Mouse (Mus musculus): ENCODE data around the gene Cabs1. TPM values are rescaled to one million over a fixed set of nuclear protein-coding genes. Genes with fewer than 3 reads are reported as not detected.

The Cabs1 gene
- total RNA-seq (2014; rRNA removed), result not detected in 2 replicates
- polyA plus RNA-seq (2012; rRNA removed), result not detected in 2 replicates

DNA sequence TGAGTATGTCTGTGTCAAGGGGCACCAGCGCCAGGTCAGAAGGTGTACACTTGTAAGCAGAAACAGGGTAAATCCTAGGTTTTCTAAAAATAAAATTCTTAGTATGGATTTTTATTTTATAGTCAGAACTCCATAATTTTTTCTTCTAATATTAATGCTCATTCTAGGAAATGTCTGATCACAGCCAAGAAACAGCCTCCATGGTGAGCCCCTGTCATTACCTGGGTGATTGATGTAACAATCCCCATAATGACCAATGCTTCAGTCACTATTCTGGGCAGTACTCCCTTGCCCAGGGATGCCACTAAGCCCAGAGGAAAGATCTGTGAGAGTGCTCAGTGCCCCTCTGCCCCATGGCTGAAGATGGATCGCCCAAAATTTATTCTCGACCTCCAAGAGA is at the start of gene Cabs1:
Gene Cabs1 (plus strand): TSS at position 301 of the 400 bp plus-strand sequence.
- Histone ChIP-seq H3K9ac (ENCODE audit: low read depth, low read length) (no peak within 1 kb of the TSS), H3K79me2 (ENCODE audit: control insufficient read depth, insufficient read depth, low read length) (no peaks in the 10 kb centered on the region), H3K36me3 (ENCODE audit: control insufficient read depth, insufficient read depth, low read length) (no peaks in the 10 kb centered on the region), H3K4me3 (ENCODE audit: insufficient read depth, low read depth, low read length) (no peak within 1 kb of the TSS), H3K4me1 (ENCODE audit: control insufficient read depth, insufficient read depth, low read length) (no peaks in the 10 kb centered on the region), H3K27ac (replicated peaks; ENCODE audit: insufficient read depth, low read depth, low read length) (no peak within 1 kb of the TSS), H3K27me3 (ENCODE audit: control insufficient read depth, insufficient read depth, low read length) (no peaks in the 10 kb centered on the region)
- TF ChIP-seq CTCF (IDR thresholded peaks at IDR 0.05; ENCODE audit: low read depth, low read length), result no peak
- no peak for TF ChIP-seq POLR2A (IDR thresholded peaks at IDR 0.05; ENCODE audit: extremely low read depth, insufficient read depth, low read length)
- 66% methylated on average over 3 of the region's 3 CpGs for WGBS
- DNase-seq (ENCODE audit: extremely low read depth, low read depth, low spot score), result no peak

- TF ChIP-seq CTCF (IDR thresholded peaks at IDR 0.05; ENCODE audit: low read depth, low read length) (no peak), POLR2A (IDR thresholded peaks at IDR 0.05; ENCODE audit: extremely low read depth, insufficient read depth, low read length) (no peak)
- Histone ChIP-seq H3K9ac (ENCODE audit: low read depth, low read length) (no peak overlapping the region), H3K79me2 (ENCODE audit: control insufficient read depth, insufficient read depth, low read length) (no peaks in the 10 kb centered on the region), H3K27ac (replicated peaks; ENCODE audit: insufficient read depth, low read depth, low read length) (no peak overlapping the region), H3K36me3 (ENCODE audit: control insufficient read depth, insufficient read depth, low read length) (no peaks in the 10 kb centered on the region), H3K4me1 (ENCODE audit: control insufficient read depth, insufficient read depth, low read length) (no peaks in the 10 kb centered on the region), H3K4me3 (ENCODE audit: insufficient read depth, low read depth, low read length) (no peak overlapping the region), H3K27me3 (ENCODE audit: control insufficient read depth, insufficient read depth, low read length) (no peaks in the 10 kb centered on the region)
- no peak for DNase-seq (ENCODE audit: extremely low read depth, low read depth, low spot score)
- 73% methylated on average over 1 of the region's 1 CpGs for WGBS
Measured at GRCm38 (mm10) chr5:87931603-87932002, 47.6 kb upstream of the Cabs1 start.

DNA sequence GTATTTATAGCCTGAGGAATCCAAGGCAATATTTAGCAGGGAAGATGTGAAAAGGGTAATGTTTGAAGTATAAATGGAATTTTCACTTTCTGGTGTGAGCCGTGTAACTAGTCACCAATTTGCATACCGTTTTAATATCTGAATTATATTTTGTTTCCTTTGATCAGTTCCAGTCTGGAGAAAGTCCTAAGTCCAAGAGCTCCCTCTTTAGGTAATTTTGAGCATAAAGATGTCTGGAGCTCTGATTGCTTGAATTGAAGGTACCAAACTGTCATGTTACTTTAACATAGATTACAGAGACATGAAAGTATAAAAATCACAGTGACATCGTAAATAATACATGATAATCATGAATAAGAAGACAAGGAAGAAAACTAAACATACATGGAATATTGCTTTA is 38.5 kb upstream of the Cabs1 start:
- Histone ChIP-seq H3K4me1 (ENCODE audit: control insufficient read depth, insufficient read depth, low read length) (no peaks in the 10 kb centered on the region), H3K79me2 (ENCODE audit: control insufficient read depth, insufficient read depth, low read length) (no peaks in the 10 kb centered on the region), H3K9ac (ENCODE audit: low read depth, low read length) (no peak overlapping the region), H3K27ac (replicated peaks; ENCODE audit: insufficient read depth, low read depth, low read length) (no peak overlapping the region), H3K27me3 (ENCODE audit: control insufficient read depth, insufficient read depth, low read length) (no peaks in the 10 kb centered on the region), H3K4me3 (ENCODE audit: insufficient read depth, low read depth, low read length) (no peak overlapping the region), H3K36me3 (ENCODE audit: control insufficient read depth, insufficient read depth, low read length) (no peaks in the 10 kb centered on the region)
- no peak for DNase-seq (ENCODE audit: extremely low read depth, low read depth, low spot score)
- 42% methylated on average over 3 of the region's 3 CpGs for WGBS
- TF ChIP-seq CTCF (IDR thresholded peaks at IDR 0.05; ENCODE audit: low read depth, low read length) (no peak), POLR2A (IDR thresholded peaks at IDR 0.05; ENCODE audit: extremely low read depth, insufficient read depth, low read length) (no peak)

DNA sequence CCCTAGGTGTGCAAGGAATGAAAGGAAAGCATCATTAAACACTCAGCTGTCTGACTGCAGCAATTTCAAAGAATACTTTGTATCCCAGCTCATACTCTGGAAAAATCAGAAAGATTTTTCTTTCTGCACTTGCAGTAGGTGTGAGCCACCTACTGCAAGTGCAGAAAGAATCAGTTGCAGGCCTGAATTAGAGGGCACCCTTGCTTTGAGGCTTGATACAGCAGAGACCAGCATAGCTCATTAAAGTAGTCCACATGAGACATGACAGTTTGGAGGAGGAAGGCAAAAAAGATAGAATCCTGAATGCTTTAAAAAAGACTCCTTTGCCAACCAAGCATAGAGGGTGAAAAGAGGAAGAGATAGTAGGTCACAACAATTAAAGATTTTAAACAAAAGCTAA is 36.7 kb upstream of the Cabs1 start:
- H3K9ac ChIP-seq (ENCODE audit: low read depth, low read length), result no peak overlapping the region
- no peaks in the 10 kb centered on the region for H3K36me3 ChIP-seq (ENCODE audit: control insufficient read depth, insufficient read depth, low read length)
- H3K27me3 ChIP-seq (ENCODE audit: control insufficient read depth, insufficient read depth, low read length), result no peaks in the 10 kb centered on the region
- H3K4me3 ChIP-seq (ENCODE audit: insufficient read depth, low read depth, low read length), result no peak overlapping the region
- DNase-seq (ENCODE audit: extremely low read depth, low read depth, low spot score), result no peak
- no peak overlapping the region for H3K27ac ChIP-seq (replicated peaks; ENCODE audit: insufficient read depth, low read depth, low read length)
- no peaks in the 10 kb centered on the region for H3K4me1 ChIP-seq (ENCODE audit: control insufficient read depth, insufficient read depth, low read length)
- no peak for TF ChIP-seq CTCF (IDR thresholded peaks at IDR 0.05; ENCODE audit: low read depth, low read length)
- TF ChIP-seq POLR2A (IDR thresholded peaks at IDR 0.05; ENCODE audit: extremely low read depth, insufficient read depth, low read length), result no peak
- no peaks in the 10 kb centered on the region for H3K79me2 ChIP-seq (ENCODE audit: control insufficient read depth, insufficient read depth, low read length)

DNA sequence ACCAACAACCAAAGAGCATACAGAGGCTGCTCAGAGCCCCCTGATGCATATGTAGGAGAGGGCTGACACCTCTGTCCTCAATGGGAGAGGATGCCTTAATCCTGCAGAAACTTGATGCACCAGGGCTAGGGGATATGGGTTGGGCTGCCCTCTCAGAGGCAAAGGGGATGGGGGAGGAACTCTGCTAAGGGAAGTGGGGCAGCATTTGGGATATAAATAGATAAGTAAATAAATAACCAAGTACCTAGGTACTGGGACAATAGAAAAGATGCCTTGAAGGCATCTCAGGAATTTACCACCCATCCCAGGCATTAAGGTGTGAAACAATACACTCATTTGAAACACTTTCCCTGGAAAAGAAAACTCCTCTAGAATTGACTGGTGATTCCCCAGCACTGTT is 27.4 kb upstream of the Cabs1 start:
- H3K27me3 ChIP-seq (ENCODE audit: control insufficient read depth, insufficient read depth, low read length), result no peaks in the 10 kb centered on the region
- H3K9ac ChIP-seq (ENCODE audit: low read depth, low read length), result no peak overlapping the region
- TF ChIP-seq POLR2A (IDR thresholded peaks at IDR 0.05; ENCODE audit: extremely low read depth, insufficient read depth, low read length), result no peak
- TF ChIP-seq CTCF (IDR thresholded peaks at IDR 0.05; ENCODE audit: low read depth, low read length), result no peak
- no peaks in the 10 kb centered on the region for H3K4me1 ChIP-seq (ENCODE audit: control insufficient read depth, insufficient read depth, low read length)
- no peak overlapping the region for H3K4me3 ChIP-seq (ENCODE audit: insufficient read depth, low read depth, low read length)
- no peaks in the 10 kb centered on the region for H3K79me2 ChIP-seq (ENCODE audit: control insufficient read depth, insufficient read depth, low read length)
- no peaks in the 10 kb centered on the region for H3K36me3 ChIP-seq (ENCODE audit: control insufficient read depth, insufficient read depth, low read length)
- DNase-seq (ENCODE audit: extremely low read depth, low read depth, low spot score), result no peak
- H3K27ac ChIP-seq (replicated peaks; ENCODE audit: insufficient read depth, low read depth, low read length), result no peak overlapping the region

DNA sequence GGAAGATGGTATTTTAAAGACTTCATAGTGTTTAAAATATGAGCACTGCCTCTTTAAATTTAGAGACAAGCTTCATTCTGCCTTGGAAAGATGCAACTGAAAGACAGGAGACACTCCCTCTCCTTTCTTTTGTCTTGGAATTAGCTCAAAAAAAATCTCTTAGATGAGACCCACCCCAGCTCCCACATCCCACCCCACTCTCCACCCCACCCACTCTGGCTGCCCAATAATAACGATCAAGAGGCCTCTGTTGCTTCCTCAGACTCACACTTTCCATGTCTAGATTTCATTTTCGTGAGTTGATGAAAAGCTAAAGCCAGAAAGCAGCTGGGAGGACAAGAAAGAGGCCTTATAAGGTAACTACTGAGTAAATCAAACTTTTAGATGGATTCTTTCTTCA is 10.0 kb upstream of the Cabs1 start, which contains the start of the genes 2310003L06Rik and Gm28434:
Gene 2310003L06Rik (plus strand): TSS at position 259 of the 400 bp plus-strand sequence.
Gene Gm28434 (plus strand): TSS at position 317 of the 400 bp plus-strand sequence.
- H3K4me3 ChIP-seq (ENCODE audit: insufficient read depth, low read depth, low read length), result no peak within 1 kb of the TSS
- no peak within 1 kb of the TSS for H3K27ac ChIP-seq (replicated peaks; ENCODE audit: insufficient read depth, low read depth, low read length)
- H3K79me2 ChIP-seq (ENCODE audit: control insufficient read depth, insufficient read depth, low read length), result no peaks in the 10 kb centered on the region
- H3K4me1 ChIP-seq (ENCODE audit: control insufficient read depth, insufficient read depth, low read length), result no peaks in the 10 kb centered on the region
- no peak within 1 kb of the TSS for H3K9ac ChIP-seq (ENCODE audit: low read depth, low read length)
- DNase-seq (ENCODE audit: extremely low read depth, low read depth, low spot score), result no peak
- no peak for TF ChIP-seq POLR2A (IDR thresholded peaks at IDR 0.05; ENCODE audit: extremely low read depth, insufficient read depth, low read length)
- H3K27me3 ChIP-seq (ENCODE audit: control insufficient read depth, insufficient read depth, low read length), result no peaks in the 10 kb centered on the region
- 45% methylated on average over 2 of the region's 2 CpGs for WGBS
- no peaks in the 10 kb centered on the region for H3K36me3 ChIP-seq (ENCODE audit: control insufficient read depth, insufficient read depth, low read length)
